Mouse (Mus musculus): Measurements from ENCODE around the gene Txnrd1.
A peak's percentile ranks its signal among the peaks of the same experiment; 100 is the strongest.

The Txnrd1 gene

DNA sequence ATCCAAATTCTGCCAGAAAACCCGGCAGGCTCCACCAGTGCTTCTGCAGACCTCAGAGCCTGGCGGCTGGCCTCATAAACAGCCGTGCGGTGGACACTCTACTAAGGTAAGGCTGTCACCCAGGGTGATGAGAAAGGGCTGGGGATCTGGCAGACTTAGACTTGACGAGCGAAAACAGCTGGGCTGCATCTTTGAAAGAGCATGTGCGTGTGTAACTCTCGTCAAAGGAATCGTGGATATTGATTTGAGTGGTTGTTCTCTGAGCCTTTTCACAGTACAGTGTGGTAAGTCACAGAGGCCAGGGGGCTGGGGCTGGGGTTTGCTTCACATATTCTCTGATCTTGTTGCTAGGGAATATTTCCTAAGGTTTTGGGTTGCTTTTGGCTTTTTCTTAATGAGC, at the start of gene Txnrd1:
Gene Txnrd1 (plus strand): TSS at position 26 of the 400 bp plus-strand sequence.
- no peak for DNase-seq (ENCODE audit: low read depth, low spot score)

- no peak for DNase-seq (ENCODE audit: low read depth, low spot score)
Measured at GRCm38 (mm10) chr10:82789181-82789580, 44.6 kb upstream of the Txnrd1 start.

GRCm38 (mm10) chr10:82790504-82790903, 43.2 kb upstream of the Txnrd1 start:
- DNase-seq (ENCODE audit: low read depth, low spot score) = no peak

GRCm38 (mm10) chr10:82791713-82792112, 42.0 kb upstream of the Txnrd1 start:
- DNase-seq (ENCODE audit: low read depth, low spot score) = no peak

GRCm38 (mm10) chr10:82792311-82792710, 41.4 kb upstream of the Txnrd1 start:
- no peak for DNase-seq (ENCODE audit: low read depth, low spot score)

DNA sequence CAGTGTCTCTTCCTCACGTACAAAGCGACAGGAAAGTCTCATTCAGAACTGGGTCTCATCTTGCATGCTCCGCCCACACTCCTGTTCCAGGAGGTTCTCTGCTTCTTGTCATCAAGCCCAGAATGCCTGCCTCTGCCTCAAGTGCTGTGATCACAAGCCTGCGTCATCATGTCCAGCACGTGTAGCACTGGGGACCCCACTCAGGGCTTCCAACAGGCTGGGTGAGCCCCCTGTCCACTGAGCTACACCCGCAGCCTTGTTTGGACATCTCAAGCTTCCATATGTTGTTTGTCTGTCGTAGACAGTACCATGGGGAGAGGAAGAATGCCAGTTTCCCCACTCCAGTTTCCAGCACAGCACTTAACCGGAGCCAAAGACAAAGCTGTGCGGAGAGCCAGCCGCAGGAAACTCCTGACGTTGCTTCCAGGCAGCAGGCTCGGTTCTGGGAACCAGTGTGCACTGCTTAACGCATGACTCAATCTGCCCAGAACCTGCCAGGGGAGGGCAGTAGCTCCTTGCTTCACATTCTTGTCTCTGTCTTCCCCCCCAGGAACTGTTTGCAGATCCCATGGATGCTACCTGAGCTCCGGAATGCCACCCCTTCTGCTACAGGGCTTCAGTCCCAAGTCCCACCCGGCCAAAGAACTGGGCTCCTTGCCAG, 38.5 kb upstream of the Txnrd1 start:
- DNase-seq (ENCODE audit: low read depth, low spot score) = peak; percentile 88

- no peak for DNase-seq (ENCODE audit: low read depth, low spot score)
Measured at GRCm38 (mm10) chr10:82795767-82796166, 38.0 kb upstream of the Txnrd1 start.

DNA sequence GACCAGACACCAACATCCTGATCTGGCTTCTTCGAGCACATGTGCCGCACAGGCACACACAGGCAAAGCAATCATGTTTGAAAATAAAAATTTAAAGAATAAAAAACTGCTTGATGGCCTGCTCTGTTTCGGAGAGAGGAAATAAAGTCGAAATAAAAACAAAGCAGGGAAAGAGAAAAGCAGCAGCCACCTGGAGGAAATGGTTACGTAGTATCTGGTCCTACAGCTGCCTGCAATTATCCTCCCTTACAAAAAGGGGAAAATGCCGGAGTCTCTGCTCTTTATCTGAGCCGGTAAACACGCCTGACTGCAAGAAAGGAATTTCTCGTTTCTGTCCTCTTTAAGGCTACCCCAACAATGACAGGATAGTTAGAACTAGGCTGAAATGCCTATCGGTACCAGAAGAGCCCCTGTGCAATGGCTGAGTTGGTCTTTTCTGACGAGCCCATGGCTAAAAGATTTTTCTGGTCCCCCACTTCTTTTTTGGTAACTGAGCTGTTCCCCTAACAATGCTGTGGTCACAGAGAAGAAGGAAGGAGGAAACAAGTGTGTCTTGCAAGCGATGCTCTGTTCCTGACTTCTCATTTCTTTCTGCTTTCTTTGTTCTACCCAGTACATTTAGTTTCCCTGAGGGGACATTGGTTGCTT, 37.2 kb upstream of the Txnrd1 start:
- DNase-seq (ENCODE audit: low read depth, low spot score) = no peak

- no peak for DNase-seq (ENCODE audit: low read depth, low spot score)
Measured at GRCm38 (mm10) chr10:82797119-82797491, 36.6 kb upstream of the Txnrd1 start.

- no peak for DNase-seq (ENCODE audit: low read depth, low spot score)
Measured at GRCm38 (mm10) chr10:82798312-82798933, 35.3 kb upstream of the Txnrd1 start.

DNA sequence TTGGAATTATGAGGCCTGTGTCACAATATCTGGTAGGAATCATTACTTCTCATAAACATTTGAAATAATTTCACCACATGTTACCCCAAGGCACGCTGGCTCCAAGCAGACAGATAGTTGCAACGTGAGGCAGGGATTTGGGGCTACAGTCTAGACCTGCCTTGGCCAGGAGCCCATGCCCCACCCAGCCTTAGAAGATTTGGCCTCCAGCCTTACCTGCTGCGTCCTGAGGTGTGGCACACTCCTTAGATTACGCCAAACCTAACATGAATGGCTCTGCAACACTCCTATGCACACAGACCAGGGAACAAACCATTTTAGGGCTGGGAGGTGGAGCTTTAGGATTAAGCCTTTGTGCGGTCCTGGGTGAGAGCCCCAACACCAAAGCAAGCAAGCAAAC, 33.7 kb upstream of the Txnrd1 start:
- DNase-seq (ENCODE audit: low read depth, low spot score) = no peak

DNA sequence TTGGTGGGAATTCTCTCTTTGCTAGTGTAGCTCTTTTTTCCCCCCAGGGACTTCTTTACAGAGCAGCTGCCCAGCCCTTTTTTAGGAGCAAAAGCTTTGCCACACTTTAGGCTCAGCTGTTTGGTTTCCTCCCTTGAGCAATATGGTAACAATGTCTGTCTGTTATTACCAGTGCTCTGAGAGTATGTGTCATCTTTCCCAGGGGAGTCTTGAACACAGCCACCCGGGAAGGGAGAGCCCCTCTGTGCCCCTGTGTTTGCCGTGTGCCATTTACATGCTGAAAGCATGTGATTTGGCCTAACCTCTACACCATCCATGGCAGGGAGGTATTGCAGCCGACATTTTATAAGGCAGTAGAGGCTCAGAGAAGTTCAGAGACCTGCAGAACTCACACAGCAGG, 29.4 kb upstream of the Txnrd1 start:
- DNase-seq (ENCODE audit: low read depth, low spot score) = no peak

GRCm38 (mm10) chr10:82805111-82805510, 28.6 kb upstream of the Txnrd1 start:
- no peak for DNase-seq (ENCODE audit: low read depth, low spot score)

DNA sequence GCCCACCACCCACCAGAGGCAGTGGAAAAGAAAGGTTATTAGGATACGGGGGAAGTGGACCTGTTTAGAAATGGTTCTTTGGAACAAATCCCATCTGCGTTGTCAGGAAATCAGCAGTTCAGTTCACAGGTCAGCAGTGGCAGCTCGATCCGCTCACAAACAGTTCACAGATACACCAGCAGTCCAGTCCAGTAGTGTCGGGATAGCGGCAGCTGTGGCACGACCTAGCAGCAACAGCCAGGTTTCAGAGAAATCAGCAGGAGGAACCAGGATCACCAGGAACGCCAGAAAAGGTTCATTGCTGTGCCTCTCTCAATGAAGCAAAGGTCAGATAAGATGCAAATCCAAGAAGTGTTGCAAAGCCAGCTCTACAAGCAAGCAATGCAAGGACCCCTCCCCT, 27.3 kb upstream of the Txnrd1 start:
- DNase-seq (ENCODE audit: low read depth, low spot score) = no peak

DNA sequence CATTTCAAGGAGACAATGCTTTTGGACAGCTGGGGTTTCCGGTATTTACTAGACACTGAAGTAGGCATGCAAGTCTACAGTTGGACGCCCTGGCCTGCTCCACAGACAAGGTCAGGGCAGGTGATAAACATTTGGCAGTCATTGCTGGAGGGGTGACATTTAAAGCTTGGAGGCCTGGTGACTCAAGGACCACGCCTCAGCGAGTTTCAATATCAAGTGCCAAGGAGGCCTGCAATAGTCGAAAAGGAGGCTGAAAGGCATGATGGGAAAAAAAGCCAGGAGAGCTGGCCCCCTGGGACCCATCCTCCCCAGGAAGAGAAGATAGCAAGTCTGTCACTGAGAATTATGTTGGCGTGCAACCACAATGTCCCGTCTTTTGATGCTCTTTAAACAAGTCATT, 26.5 kb upstream of the Txnrd1 start:
- DNase-seq (ENCODE audit: low read depth, low spot score) = no peak

DNA sequence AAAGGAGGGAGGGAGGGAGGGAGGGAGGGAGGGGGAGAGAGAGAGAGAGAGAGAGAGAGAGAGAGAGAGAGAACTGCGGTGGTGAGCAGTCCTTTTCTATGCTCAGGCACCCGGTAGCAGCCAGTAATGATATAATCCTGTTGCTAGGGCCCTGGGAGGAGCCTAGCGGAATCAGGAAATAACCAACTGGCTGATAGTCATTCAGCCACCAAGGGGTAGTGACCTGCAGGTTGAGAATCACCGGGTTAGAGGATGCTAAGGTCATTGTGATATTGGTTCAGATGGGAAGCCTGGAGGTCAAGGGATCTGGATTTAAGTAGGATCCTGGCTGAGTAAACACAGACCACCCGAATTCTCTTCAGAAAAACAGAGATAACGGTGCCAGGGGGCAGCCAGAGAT, 25.6 kb upstream of the Txnrd1 start:
- no peak for DNase-seq (ENCODE audit: low read depth, low spot score)

DNA sequence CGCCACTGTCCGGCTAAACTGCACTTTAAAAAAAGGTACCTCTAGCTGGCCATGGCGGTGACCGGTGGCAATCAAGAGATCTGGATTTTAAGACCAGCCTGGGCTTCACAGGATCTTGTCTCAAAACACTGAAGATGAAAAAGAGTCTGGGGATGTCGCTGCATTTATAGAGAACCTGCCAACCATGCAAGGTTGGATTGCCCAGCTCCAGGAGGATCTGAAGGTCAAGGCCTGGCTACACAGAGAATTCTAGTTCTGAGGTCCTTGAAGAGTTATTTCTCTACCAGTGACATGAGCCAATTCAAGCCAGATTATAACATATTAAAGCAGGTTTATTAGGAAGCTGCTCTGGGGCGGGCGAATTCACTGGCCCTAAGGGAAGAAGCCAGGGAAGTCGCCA, 24.9 kb upstream of the Txnrd1 start:
- no peak for DNase-seq (ENCODE audit: low read depth, low spot score)

DNA sequence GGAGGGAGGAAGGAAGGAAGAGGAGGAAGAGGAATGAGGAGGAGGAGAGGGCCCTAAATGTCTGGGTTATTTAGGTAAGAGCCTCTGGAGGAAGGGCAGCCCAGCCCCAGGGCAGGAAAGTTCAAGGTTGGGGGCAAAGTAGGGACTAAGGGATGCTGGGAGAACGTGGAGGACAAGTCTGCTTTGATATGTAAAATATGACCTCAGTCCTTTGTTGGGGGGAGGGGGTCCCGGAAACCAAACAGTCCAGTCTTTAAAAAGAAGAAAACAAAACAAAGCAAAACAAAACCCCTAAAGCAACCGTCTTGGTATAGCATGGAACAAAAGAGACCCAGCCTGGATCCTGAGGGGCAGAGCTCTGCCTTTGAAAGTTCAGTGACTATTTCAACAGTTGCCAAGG, 24.4 kb upstream of the Txnrd1 start:
- DNase-seq (ENCODE audit: low read depth, low spot score) = no peak

GRCm38 (mm10) chr10:82811855-82812431, 21.8 kb upstream of the Txnrd1 start:
- DNase-seq (ENCODE audit: low read depth, low spot score) = no peak

DNA sequence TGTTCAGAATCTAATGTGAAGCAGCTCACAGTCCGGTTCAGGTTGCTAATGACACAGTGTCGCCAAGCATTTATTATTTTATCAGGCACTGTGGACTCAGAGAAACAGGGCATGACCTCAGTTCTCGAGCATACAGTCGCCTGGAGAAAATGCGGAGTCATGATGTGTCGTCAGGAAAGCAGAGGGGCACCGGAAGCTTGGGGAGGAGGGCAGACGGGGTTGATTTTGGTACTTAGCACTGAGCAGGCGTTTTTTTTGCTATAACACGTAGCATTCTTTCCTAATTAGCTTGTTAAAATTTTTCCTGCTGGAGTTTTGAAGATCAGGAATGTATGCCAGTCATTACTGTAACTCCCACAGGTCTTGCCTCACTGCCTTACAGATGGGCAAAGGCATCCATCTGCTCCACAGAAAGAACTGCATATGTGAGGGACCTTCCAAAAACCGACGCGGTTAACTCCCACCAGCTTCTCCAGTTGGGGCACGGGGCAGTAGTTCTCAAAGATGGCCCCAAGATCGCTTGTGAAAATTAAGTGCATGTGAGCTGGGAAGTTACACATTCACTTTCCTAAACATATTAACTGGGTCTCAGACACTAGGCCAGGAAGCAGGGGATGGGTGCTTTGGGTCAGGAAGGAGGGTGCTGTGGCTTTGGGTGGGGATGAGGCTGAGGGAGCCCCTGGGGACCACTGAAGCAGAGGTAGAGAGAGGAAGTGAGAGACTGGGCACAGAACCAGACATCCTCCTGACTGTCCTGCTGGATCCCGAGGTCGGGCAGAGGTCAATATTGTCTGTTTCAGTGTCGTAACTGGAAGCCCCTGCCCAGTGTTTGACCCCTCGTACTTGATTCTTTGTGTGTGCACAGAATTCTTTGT, 19.4 kb upstream of the Txnrd1 start:
- DNase-seq (ENCODE audit: low read depth, low spot score) = no peak

- DNase-seq (ENCODE audit: low read depth, low spot score) = no peak
Measured at GRCm38 (mm10) chr10:82816441-82816840, 17.3 kb upstream of the Txnrd1 start.

DNA sequence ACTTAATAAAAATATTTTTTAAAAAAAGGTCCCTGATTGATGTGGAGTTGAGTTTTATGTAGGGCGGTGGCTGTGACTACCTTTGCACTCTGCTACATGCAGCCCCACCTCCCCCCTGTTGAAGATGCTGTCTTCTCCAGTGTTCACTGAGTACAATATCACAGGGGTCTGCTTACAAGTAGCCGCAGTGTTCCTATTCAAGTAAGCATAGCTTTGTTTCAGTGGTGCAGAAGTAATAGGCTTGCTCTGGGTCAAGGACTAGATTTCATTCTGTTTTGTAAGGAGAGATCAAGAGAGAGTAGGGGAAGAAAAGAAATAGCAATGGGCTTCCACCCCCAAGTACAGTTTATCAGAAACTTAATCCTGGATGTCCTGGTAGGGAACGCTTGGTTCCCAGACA, 16.2 kb upstream of the Txnrd1 start:
- DNase-seq (ENCODE audit: low read depth, low spot score) = no peak

Measured in telencephalon, adult 2 months (tissue).